Comparison of ENCODE assay signal across 11 mouse cellular contexts in the genomic region with DNA sequence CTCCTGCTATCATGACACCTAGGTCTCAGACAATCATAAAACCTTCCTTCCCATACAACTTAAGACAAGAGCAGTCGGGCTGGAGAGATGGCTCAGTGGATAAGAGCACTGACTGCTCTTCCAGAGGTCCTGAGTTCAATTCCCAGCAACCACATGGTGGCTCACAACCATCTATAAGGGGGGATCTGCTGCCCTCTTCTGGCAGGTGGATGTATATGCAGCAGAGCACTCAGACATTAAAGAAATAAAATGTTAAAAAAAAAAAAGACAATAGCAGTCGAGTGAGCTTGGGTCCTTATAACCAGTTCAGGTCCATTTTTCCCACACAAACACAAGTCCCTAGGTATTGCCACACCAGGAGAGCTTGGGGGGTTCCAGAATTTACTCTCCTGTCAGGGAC. TPM values are rescaled to one million over a fixed set of nuclear protein-coding genes. Genes with fewer than 3 reads are reported as not detected.
A peak's percentile ranks its signal among the peaks of the same experiment; 100 is the strongest.
DNase-seq lines count a peak whose midpoint lies in the region; ATAC-seq and TF ChIP-seq lines count a peak whose summit lies in the region.
"Had no signal": no experiment of that assay in that cellular context is flagged by ENCODE, and none has a peak within 500 bp of the region (broad histone marks: within the 10 kb centered on the region; RNA-seq: fewer than 3 reads in every experiment).

No protein-coding gene starts in this region.

- peak; percentile 67 for TF ChIP-seq CTCF in E14TG2a.4 (conservative IDR thresholded peaks at IDR 0.05; ENCODE audit: low read length)

- H3K9ac ChIP-seq in embryonic facial prominence, embryonic 15.5 days: no peak overlapping the region
- H3K9ac ChIP-seq: embryonic facial prominence, embryonic 13.5 days; lung, embryonic 15.5 days had no signal

- DNase-seq in kidney, adult 18-20 months: peak; percentile 21
- no peak for DNase-seq in kidney, adult 8-10 months
- peak; percentile 42 for DNase-seq in 3T3-L1 (ENCODE audit: low read depth, low spot score)
- no peak for DNase-seq in adrenal gland, postnatal 14 days
- no peak for DNase-seq in adrenal gland, adult 2 months
- no peak for DNase-seq in urinary bladder, postnatal 25 days (ENCODE audit: low spot score)
- DNase-seq: heart, postnatal 36 days had no signal

- peaks cover 20% of the 10 kb centered on the region for H3K27me3 ChIP-seq in E14TG2a.4 (ENCODE audit: insufficient read depth, low read length)
- no peaks in the 10 kb centered on the region for H3K27me3 ChIP-seq in embryonic facial prominence, embryonic 15.5 days
- H3K27me3 ChIP-seq: embryonic facial prominence, embryonic 13.5 days; lung, embryonic 15.5 days had no signal

- no peak overlapping the region for H3K4me3 ChIP-seq in E14TG2a.4 (replicated peaks; ENCODE audit: low read length)
- no peak overlapping the region for H3K4me3 ChIP-seq in embryonic facial prominence, embryonic 15.5 days (replicated peaks)
- H3K4me3 ChIP-seq: embryonic facial prominence, embryonic 13.5 days; lung, embryonic 15.5 days had no signal

- peaks cover 3% of the 10 kb centered on the region; the same call in 1 of the 2 replicates for H3K9me3 ChIP-seq in E14TG2a.4 (ENCODE audit: low read length)
- H3K9me3 ChIP-seq in embryonic facial prominence, embryonic 15.5 days (replicated peaks): no peaks in the 10 kb centered on the region
- H3K9me3 ChIP-seq: lung, embryonic 15.5 days had no signal

- H3K4me1 ChIP-seq in E14TG2a.4 (replicated peaks; ENCODE audit: low read depth, low read length): peaks cover 5% of the 10 kb centered on the region
- H3K4me1 ChIP-seq in embryonic facial prominence, embryonic 15.5 days: 0 out of 2 replicates have a peak, but pooled peaks cover 3% of the 10 kb centered on the region

- WGBS in embryonic facial prominence, embryonic 15.5 days: 71% methylated on average over 2 of the region's 2 CpGs

- no peak overlapping the region for H3K4me2 ChIP-seq in embryonic facial prominence, embryonic 15.5 days (replicated peaks)
- H3K4me2 ChIP-seq: embryonic facial prominence, embryonic 13.5 days; lung, embryonic 15.5 days had no signal

- no peaks in the 10 kb centered on the region for H3K36me3 ChIP-seq in E14TG2a.4 (ENCODE audit: insufficient read depth, low read length)
- H3K36me3 ChIP-seq in embryonic facial prominence, embryonic 15.5 days: no peaks in the 10 kb centered on the region
- H3K36me3 ChIP-seq: embryonic facial prominence, embryonic 13.5 days; lung, embryonic 15.5 days had no signal

- no peak for ATAC-seq in embryonic facial prominence, embryonic 15.5 days (ENCODE audit: insufficient number of reproducible peaks, low FRiP score, low TSS enrichment, low read depth)

- H3K27ac ChIP-seq in embryonic facial prominence, embryonic 15.5 days (replicated peaks): 0 out of 2 replicates have a peak overlapping the region, but pooled peaks have one; percentile 11
- H3K27ac ChIP-seq: embryonic facial prominence, embryonic 13.5 days; lung, embryonic 15.5 days had no signal

RNA-seq across cellular contexts. Expression of a gene that starts 23.9 kb away (rescaled TPM):
- polyA plus RNA-seq in embryonic facial prominence, embryonic 15.5 days (2015; fragmentation: Nextera tagmentation; extraction: Ambion mirVana): 7.9 and 9.3 TPM in 2 replicates
- 12.4 and 17.2 TPM in 2 replicates for total RNA-seq in adrenal gland, postnatal 14 days (2021)
- 10 to 100 TPM in 1 of 2 experiments, 1 to 10 TPM in 1; 9.2 to 21.9 TPM for total RNA-seq in adrenal gland, adult 2 months (2021)
- polyA plus RNA-seq in adrenal gland, adult 2 months (2012; rRNA removed): 17.9 and 19.5 TPM in 2 replicates

RNA-seq across cellular contexts. Expression of a gene that starts 57.7 kb away (rescaled TPM):
- 90.2 and 94.5 TPM in 2 replicates for polyA plus RNA-seq in embryonic facial prominence, embryonic 15.5 days (2015; fragmentation: Nextera tagmentation; extraction: Ambion mirVana)
- total RNA-seq in adrenal gland, postnatal 14 days (2021): 105 and 115 TPM in 2 replicates
- total RNA-seq in adrenal gland, adult 2 months (2021): 100 to 1,000 TPM; 119 to 148 TPM
- polyA plus RNA-seq in adrenal gland, adult 2 months (2012; rRNA removed): 132 and 146 TPM in 2 replicates

Comparison
In these comparisons a context has a peak if more than half of its experiments do, and no peak if none do; other contexts are left out.
1. DNase-seq: peak in kidney, adult 18-20 months (single experiment) and 3T3-L1 (single experiment); none in kidney, adult 8-10 months (0 of 2), adrenal gland, postnatal 14 days (single experiment), adrenal gland, adult 2 months (single experiment) and urinary bladder, postnatal 25 days (single experiment).